Mouse (Mus musculus) hindbrain, embryonic 16.5 days (tissue): ENCODE data around the gene Ttn. TPM values are rescaled to one million over a fixed set of nuclear protein-coding genes. Genes with fewer than 3 reads are reported as not detected.

Experiments
- ATAC-seq: fragments of 200-750 bp; cut with Nextera tagmentation; 2 replicates; pipeline ENCODE4 v1.8.0; 2017; ENCODE audit warnings: moderate TSS enrichment, moderate library complexity
- H3K27ac ChIP-seq: fragments of 300-500 bp; sonication (generic); 2 replicates; pipeline ENCODE4 v1.5.1; 2014; ENCODE audit warnings: low read depth, mild to moderate bottlenecking, control low read depth, low read length, moderate library complexity
- H3K27me3 ChIP-seq: fragments of 300-500 bp; sonication (generic); replicated peaks from 2 replicates; pipeline ENCODE4 v1.6.1; 2014; ENCODE audit warnings: low read length; ENCODE audit not compliant: control insufficient read depth, insufficient read depth
- H3K36me3 ChIP-seq: fragments of 300-500 bp; sonication (generic); 2 replicates; pipeline ENCODE4 v1.6.1; 2014; ENCODE audit warnings: mild to moderate bottlenecking, low read length, moderate library complexity, mixed read lengths; ENCODE audit not compliant: control insufficient read depth, insufficient read depth
- H3K4me1 ChIP-seq: fragments of 300-500 bp; sonication (generic); 2 replicates; pipeline ENCODE4 v1.6.1; 2014; ENCODE audit warnings: low read depth, low read length; ENCODE audit not compliant: control insufficient read depth, insufficient read depth
- H3K4me2 ChIP-seq: fragments of 300-500 bp; sonication (generic); 2 replicates; pipeline ENCODE4 v1.6.1; 2014; ENCODE audit warnings: mild to moderate bottlenecking, low read length, control low read depth, moderate library complexity
- H3K4me3 ChIP-seq: fragments of 300-500 bp; sonication (generic); 2 replicates; pipeline ENCODE4 v1.5.1; 2014; ENCODE audit warnings: mild to moderate bottlenecking, low read length, control low read depth, moderate library complexity
- H3K9ac ChIP-seq: fragments of 300-500 bp; sonication (generic); 2 replicates; pipeline ENCODE4 v1.6.1; 2014; ENCODE audit warnings: low read depth, mild to moderate bottlenecking, control low read depth, low read length, moderate library complexity
- H3K9me3 ChIP-seq: fragments of 300-500 bp; sonication (generic); 2 replicates; pipeline ENCODE4 v1.6.1; 2014; ENCODE audit warnings: mild to moderate bottlenecking, low read length, moderate library complexity; ENCODE audit not compliant: control insufficient read depth
- WGBS: fragments of 180-500 bp; shearing (Covaris S2); extraction: QIAGEN DNeasy Blood & Tissue Kit; methylation state at CpG from one replicate; pipeline ENCODE4 v1.1.7; 2014; 5-methylcytosine and 5-hydroxymethylcytosine counted together
- polyA plus RNA-seq: library from polyadenylated mRNA; unstranded; fragments of >200 nt; fragmentation: Nextera tagmentation; extraction: Ambion mirVana; gene quantifications from 2 replicates; pipeline ENCODE4 v1.2.1, GENCODE M21; 2015

Ttn gene
- polyA plus RNA-seq, 1 experiment from 2014 or later: 0.41 TPM

DNA sequence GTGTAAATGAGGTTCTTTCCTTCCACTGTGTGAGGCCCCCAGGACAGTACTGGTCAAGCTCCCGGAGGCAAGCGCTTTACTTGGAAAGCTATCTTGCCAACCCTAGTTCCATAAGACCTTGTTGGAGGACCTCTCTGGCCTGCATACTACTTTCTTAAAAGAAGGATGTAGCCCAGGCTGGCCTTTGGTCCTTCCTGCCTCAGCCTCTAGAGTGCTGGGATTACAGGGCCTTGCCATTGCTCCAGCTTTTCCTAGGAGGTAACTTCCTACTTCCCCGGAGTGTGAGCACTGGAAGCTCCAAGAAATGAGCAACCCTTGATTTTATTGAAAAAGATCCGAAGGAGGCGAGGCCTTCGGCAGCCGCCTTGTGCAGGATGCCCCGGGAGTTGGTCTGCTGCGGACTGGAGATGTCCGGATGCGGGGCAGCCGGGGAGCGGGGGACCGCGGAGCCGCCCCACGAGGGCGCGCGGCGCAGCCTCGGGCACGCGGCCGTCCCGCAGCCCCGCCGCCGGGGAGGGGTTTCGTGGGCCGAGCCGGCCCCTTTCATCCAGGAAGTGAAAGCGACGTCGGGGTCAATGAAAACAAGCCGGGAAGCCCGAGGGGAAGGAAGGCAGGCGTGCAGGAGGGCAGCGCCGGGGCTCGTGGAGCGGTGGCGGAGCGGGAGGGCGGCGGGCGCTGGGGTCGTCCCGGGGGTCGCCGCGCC lies 307.5 kb downstream of the Ttn start, which contains the start of gene Plekha3:
Gene Plekha3 (plus strand): TSS at position 557 of the 703 bp plus-strand sequence.
- peak within 1 kb of the TSS; percentile 84 for H3K27ac ChIP-seq
- peak; percentile 81 for ATAC-seq
- H3K27me3 ChIP-seq: no peaks in the 10 kb centered on the region
- H3K9ac ChIP-seq: peak within 1 kb of the TSS; percentile 88
- H3K4me3 ChIP-seq: peak within 1 kb of the TSS; percentile 92
- WGBS: 4% methylated on average over 42 of the region's 52 CpGs
- H3K4me1 ChIP-seq: peaks cover 28% of the 10 kb centered on the region
- H3K9me3 ChIP-seq: no peaks in the 10 kb centered on the region
- H3K4me2 ChIP-seq: peak within 1 kb of the TSS; percentile 68
- no peaks in the 10 kb centered on the region for H3K36me3 ChIP-seq

DNA sequence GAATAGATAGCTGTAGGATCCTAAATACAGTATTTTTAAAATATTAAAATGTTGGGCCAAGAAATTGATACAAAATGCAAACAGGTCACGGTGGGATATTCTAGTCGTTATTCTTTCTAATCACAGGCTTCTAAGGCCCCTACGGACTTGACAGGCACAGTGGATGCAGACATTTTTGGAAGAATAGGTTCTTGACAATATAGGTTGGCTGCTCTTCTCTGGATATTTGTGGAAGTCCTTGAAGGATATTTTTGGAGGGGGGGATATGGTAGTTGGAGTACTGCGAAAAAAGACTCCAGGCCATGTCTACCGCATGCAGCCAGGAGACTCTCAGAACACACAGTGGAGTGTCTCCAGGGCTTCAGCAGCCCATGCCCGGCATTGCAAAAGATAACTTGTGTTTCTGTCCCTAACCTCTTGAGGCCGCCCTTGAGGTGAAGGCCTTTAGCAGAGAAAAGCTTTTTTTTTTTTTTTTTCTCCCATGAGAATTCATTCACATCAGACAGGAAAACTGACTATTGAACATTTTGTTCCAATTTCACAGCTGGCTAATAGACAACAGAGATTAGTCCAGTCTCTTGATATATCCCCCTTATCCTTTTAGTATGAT lies 308.8 kb downstream of the Ttn start:
- Histone ChIP-seq H3K9ac (no peak overlapping the region; the same call in 1 of the 2 replicates), H3K9me3 (no peaks in the 10 kb centered on the region), H3K4me3 (peak overlapping the region; percentile 49), H3K36me3 (no peaks in the 10 kb centered on the region), H3K27me3 (no peaks in the 10 kb centered on the region), H3K4me2 (peak overlapping the region; percentile 69), H3K27ac (peak overlapping the region; percentile 68), H3K4me1 (peaks cover 28% of the 10 kb centered on the region)
- 36% methylated on average over 7 of the region's 7 CpGs for WGBS
- no peak for ATAC-seq

DNA sequence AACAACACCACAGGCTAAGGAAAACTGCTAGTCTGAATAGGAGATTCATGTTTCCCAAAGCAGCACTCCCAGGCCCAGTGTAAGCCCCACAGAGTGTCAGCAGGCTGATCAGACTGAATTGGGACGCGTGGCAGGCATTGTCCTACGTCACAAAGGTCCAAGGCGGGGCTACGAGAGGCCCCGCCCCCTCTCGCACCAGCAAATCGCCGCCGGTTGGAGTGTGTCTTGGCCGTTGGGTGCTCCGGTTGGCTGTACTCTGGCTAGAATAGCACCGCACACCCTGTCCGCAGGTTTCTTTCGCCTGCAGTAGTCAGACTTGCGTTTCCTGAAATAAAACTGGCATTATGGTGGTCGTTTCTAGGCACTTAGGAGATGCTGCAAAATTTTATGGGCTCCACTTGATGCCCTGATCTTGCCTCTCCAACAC lies 309.4 kb downstream of the Ttn start, which contains the start of gene Fkbp7:
Gene Fkbp7 (minus strand): TSS at position 151 of the 427 bp plus-strand sequence.
- Histone ChIP-seq H3K9me3 (no peaks in the 10 kb centered on the region), H3K4me3 (peak within 1 kb of the TSS; percentile 49), H3K27me3 (no peaks in the 10 kb centered on the region), H3K36me3 (no peaks in the 10 kb centered on the region), H3K9ac (peak within 1 kb of the TSS; percentile 59), H3K4me2 (peak within 1 kb of the TSS; percentile 69), H3K27ac (peak within 1 kb of the TSS; percentile 68), H3K4me1 (peaks cover 28% of the 10 kb centered on the region)
- ATAC-seq: peak; percentile 93
- 0% methylated on average over 17 of the region's 17 CpGs for WGBS

DNA sequence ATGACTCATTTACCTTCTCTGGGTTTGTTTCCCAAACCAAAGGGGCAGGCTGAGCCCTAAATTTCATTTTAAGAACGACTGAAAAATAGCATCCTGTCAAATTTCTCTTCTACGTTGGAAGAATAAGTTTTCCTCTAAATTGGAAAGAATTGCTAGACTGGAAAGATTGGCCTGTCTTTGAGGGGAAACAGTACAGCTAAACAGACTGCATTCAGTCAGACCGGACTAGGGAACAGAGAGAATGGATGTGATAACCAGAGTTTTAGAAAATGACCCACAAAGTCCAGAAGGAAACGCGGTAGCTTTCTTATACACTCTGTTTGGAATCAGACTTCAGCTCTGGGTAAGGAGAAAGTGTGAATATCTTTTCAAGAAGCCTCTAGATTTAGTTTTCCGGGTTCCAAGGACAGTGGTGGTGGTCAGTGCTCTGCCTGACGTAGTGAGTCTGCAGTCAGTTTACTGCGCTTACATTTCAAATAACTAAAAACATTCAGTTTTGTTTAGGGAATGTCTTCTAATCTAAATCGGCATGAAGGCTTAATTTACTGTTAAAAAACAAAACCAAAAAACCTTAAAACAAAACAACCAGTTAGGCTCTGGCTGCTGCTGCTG lies 310.1 kb downstream of the Ttn start:
- no peaks in the 10 kb centered on the region for H3K9me3 ChIP-seq
- ATAC-seq: no peak

DNA sequence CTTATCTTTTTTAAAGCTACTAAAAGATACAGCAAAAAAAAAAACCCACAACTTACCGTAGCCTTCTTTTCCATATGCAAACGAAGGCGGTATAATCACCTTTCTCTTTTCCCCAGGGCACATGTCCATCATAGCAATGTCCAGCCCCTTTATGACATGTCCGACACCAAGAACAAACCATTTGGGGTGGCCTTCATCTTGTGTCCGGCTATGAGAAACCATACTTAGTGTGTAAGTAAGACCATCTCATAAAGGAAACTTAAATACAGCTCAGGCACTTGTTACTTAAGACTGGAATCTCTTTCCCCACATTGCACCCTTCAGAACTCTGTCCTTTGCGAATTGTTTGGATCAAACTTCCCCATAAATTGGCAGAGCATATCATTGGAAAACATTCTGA lies 310.7 kb downstream of the Ttn start:
- no peak for ATAC-seq
- H3K27me3 ChIP-seq: no peaks in the 10 kb centered on the region
- H3K36me3 ChIP-seq: no peaks in the 10 kb centered on the region
- peaks cover 25% of the 10 kb centered on the region for H3K4me1 ChIP-seq
- H3K9me3 ChIP-seq: no peaks in the 10 kb centered on the region
- H3K4me3 ChIP-seq: peak overlapping the region; percentile 49
- H3K9ac ChIP-seq: no peak overlapping the region; the same call in 1 of the 2 replicates
- H3K4me2 ChIP-seq: peak overlapping the region; percentile 69
- H3K27ac ChIP-seq: no peak overlapping the region
- 85% methylated on average over 6 of the region's 6 CpGs for WGBS

More for the DNA sequence above, 310.1 kb downstream of the Ttn start:
- peak overlapping the region; percentile 69 for H3K4me2 ChIP-seq
- H3K4me1 ChIP-seq: peaks cover 28% of the 10 kb centered on the region
- peak overlapping the region; percentile 68 for H3K27ac ChIP-seq
- H3K27me3 ChIP-seq: no peaks in the 10 kb centered on the region
- peak overlapping the region; percentile 59 for H3K9ac ChIP-seq
- no peaks in the 10 kb centered on the region for H3K36me3 ChIP-seq
- WGBS: 41% methylated on average over 9 of the region's 9 CpGs
- H3K4me3 ChIP-seq: peak overlapping the region; percentile 49

DNA sequence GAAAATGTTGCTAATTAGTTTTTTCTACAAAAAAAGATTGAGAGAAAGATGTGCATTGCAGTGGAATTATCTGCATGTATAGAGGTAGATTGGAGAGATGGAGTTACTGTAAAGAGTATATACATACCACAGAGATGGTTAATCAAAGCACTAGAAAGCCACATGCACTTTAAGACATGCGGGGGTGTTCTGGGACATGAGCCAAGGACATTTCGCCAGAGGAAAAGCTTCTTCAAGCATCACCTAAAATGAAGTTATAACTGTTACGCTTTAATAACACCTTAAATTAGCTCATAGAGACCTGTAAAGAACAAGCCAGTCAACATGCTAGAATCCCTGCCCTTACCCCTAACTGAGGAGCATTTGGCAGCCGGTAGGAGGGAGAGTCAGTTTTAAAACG lies 315.1 kb downstream of the Ttn start:
- Histone ChIP-seq H3K4me2 (no peak overlapping the region), H3K9ac (no peak overlapping the region), H3K4me3 (no peak overlapping the region), H3K27me3 (no peaks in the 10 kb centered on the region), H3K36me3 (peaks cover 3% of the 10 kb centered on the region; the same call in 1 of the 2 replicates), H3K27ac (no peak overlapping the region), H3K9me3 (no peaks in the 10 kb centered on the region), H3K4me1 (peaks cover 7% of the 10 kb centered on the region)
- no peak for ATAC-seq
- WGBS: 79% methylated on average over 5 of the region's 5 CpGs

DNA sequence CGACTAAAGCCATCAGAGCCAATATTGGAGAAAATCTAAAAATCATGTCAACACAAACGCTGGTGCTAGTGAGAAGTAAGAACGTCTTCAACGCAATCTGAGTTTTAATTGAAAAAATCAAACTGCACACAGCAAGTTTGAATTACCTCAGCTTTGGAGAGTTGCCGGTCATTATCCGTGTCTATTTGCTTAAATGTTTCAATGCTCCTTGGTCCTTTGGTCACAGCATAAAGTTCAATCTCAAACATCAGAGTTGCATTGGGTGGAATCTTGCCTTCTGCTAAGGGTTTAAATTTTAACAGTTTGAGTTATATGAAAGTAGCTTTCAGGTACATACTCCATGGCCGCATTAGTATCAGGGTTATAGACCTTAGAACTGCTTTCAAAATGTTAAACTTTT lies 316.8 kb downstream of the Ttn start:
- ATAC-seq: no peak
- Histone ChIP-seq H3K36me3 (peaks cover 3% of the 10 kb centered on the region; the same call in 1 of the 2 replicates), H3K9me3 (no peaks in the 10 kb centered on the region), H3K4me2 (no peak overlapping the region), H3K27me3 (no peaks in the 10 kb centered on the region), H3K4me3 (no peak overlapping the region), H3K27ac (no peak overlapping the region), H3K9ac (no peak overlapping the region), H3K4me1 (no peaks in the 10 kb centered on the region)
- WGBS: 97% methylated on average over 7 of the region's 7 CpGs

DNA sequence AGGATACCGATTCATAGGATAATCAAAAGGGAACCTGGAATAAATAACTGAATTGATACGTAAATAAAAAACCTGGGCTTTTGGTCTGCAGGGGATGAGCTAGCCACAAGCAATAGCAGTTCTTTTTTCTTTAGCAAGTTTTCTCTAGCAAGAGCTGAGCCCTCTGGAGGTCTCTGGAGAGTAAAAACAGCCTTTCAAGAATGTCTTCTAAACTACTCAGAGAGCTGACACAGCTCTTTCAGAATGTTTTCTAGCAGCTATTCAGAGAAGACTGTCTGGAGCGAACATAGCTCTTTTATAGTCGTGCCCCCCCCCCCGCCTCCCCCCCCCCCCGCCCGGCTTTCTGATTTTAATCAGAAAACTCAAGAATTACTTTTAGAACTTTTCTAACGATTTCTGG lies 322.9 kb downstream of the Ttn start:
- no peaks in the 10 kb centered on the region for H3K9me3 ChIP-seq
- H3K36me3 ChIP-seq: no peaks in the 10 kb centered on the region; the same call in 1 of the 2 replicates
- H3K27me3 ChIP-seq: no peaks in the 10 kb centered on the region
- WGBS: 54% methylated on average over 8 of the region's 8 CpGs
- H3K9ac ChIP-seq: no peak overlapping the region
- no peaks in the 10 kb centered on the region for H3K4me1 ChIP-seq
- H3K4me3 ChIP-seq: no peak overlapping the region
- no peak overlapping the region for H3K27ac ChIP-seq
- no peak for ATAC-seq
- H3K4me2 ChIP-seq: no peak overlapping the region

DNA sequence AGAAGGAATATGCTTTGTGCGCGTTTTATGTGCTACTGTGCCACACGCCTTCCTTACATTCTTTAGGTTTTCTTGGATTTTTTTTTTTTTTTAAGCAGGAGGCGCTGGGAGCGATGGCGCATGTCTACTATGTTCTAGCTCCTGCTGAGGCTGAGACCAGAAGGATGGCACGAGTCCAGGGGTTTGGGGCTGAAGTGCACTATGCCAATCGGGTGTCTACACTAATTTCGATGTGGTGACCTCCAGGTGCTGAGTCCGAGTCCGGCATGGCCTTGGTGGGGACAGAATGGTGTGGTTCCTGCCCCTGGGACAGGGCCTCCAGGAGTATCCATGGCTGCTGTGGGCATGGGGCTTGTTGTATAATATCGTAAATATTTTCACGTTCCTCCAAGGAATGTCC lies 323.8 kb downstream of the Ttn start:
- ATAC-seq: no peak
- H3K4me1 ChIP-seq: no peaks in the 10 kb centered on the region
- H3K4me2 ChIP-seq: no peak overlapping the region
- no peaks in the 10 kb centered on the region for H3K36me3 ChIP-seq
- no peak overlapping the region for H3K9ac ChIP-seq
- WGBS: 82% methylated on average over 13 of the region's 13 CpGs
- H3K27me3 ChIP-seq: no peaks in the 10 kb centered on the region
- no peak overlapping the region for H3K27ac ChIP-seq
- no peaks in the 10 kb centered on the region for H3K9me3 ChIP-seq
- H3K4me3 ChIP-seq: no peak overlapping the region
